Comparison of ENCODE assay signal across 19 mouse cellular contexts in genomic region chr4:131577571-131577970, GRCm38 (mm10).
"Had no signal": no experiment of that assay in that cellular context is flagged by ENCODE, and none has a peak within 500 bp of the region (broad histone marks: within the 10 kb centered on the region; RNA-seq: fewer than 3 reads in every experiment).

No protein-coding gene starts in this region.

- H3K27me3 ChIP-seq: liver, embryonic 15.5 days; lung, embryonic 15.5 days; neural tube, embryonic 13.5 days; neural tube, embryonic 15.5 days; stomach, embryonic 15.5 days had no signal

- H3K9me3 ChIP-seq: liver, embryonic 15.5 days; lung, embryonic 15.5 days; midbrain, embryonic 10.5 days; midbrain, embryonic 12.5 days; neural tube, embryonic 13.5 days; neural tube, embryonic 15.5 days; stomach, embryonic 15.5 days had no signal

- ATAC-seq: liver, postnatal 0 days; midbrain, embryonic 16.5 days had no signal

- H3K4me1 ChIP-seq: liver, embryonic 15.5 days; lung, embryonic 15.5 days; midbrain, embryonic 10.5 days; midbrain, embryonic 12.5 days; neural tube, embryonic 13.5 days; neural tube, embryonic 15.5 days; stomach, embryonic 15.5 days had no signal

- H3K4me2 ChIP-seq: liver, embryonic 15.5 days; lung, embryonic 15.5 days; midbrain, embryonic 12.5 days; neural tube, embryonic 13.5 days; neural tube, embryonic 15.5 days; stomach, embryonic 15.5 days had no signal

- H3K27ac ChIP-seq: liver, embryonic 15.5 days; lung, embryonic 15.5 days; midbrain, embryonic 10.5 days; midbrain, embryonic 12.5 days; neural tube, embryonic 13.5 days; neural tube, embryonic 15.5 days; stomach, embryonic 15.5 days; stomach, postnatal 0 days had no signal

- H3K4me3 ChIP-seq: liver, embryonic 15.5 days; lung, embryonic 15.5 days; midbrain, embryonic 10.5 days; midbrain, embryonic 12.5 days; myocyte; neural tube, embryonic 13.5 days; neural tube, embryonic 15.5 days; stomach, embryonic 15.5 days had no signal

- H3K36me3 ChIP-seq: liver, embryonic 15.5 days; lung, embryonic 15.5 days; midbrain, embryonic 10.5 days; midbrain, embryonic 12.5 days; neural tube, embryonic 13.5 days; neural tube, embryonic 15.5 days; stomach, embryonic 15.5 days had no signal

- H3K9ac ChIP-seq: liver, embryonic 15.5 days; liver, postnatal 0 days; lung, embryonic 15.5 days; midbrain, embryonic 12.5 days; neural tube, embryonic 13.5 days; neural tube, embryonic 15.5 days; stomach, embryonic 15.5 days had no signal

- DNase-seq: liver, postnatal 0 days; lung, adult 2 months; lung, postnatal 10 days; lung, postnatal 4 days; midbrain, embryonic 14.5 days; right cerebral cortex, postnatal 14 days; thymus, adult 2 months; thymus, postnatal 25 days; thymus, postnatal 4 days had no signal
